Mouse (Mus musculus) testis, adult 2 months (tissue): ENCODE data around the gene Rock2.

Experiments
- CTCF ChIP-seq: fragments of 200-500 bp; IDR thresholded peaks from 2 replicates; pipeline ENCODE4 v1.5.1; 2012; ENCODE audit warnings: low read depth, mild to moderate bottlenecking, inconsistent platforms, low read length, moderate library complexity; ENCODE audit not compliant: control insufficient read depth, insufficient read depth, insufficient replicate concordance
- POLR2A ChIP-seq: fragments of 200-500 bp; IDR thresholded peaks from 2 replicates; pipeline ENCODE4 v1.6.1; 2012; ENCODE audit warnings: low read depth, mild to moderate bottlenecking, inconsistent platforms, low read length, moderate library complexity; ENCODE audit not compliant: control insufficient read depth

DNA sequence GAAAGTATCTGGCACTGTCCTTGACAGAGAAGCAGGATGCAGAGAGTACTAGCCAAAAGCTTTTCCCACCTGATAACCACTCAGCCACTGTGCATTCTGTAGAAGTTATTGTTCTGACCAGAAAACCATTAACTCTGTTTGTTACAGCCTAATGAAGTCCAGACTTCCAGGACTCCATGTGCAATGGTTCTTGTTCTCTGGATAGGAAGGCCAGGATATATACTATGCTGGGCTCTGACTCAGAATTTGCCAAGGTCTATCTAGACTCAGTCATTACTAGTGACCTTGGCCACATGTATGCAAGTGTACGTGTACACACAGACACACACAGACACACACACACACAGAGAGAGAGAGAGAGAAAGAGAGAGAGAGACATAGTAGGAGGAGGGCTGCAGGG is 34.2 kb upstream of the Rock2 start:
- TF ChIP-seq CTCF (no peak), POLR2A (no peak)
